Mouse (Mus musculus) MEL (cell line): ENCODE results near the gene Tpmt. TPM values are rescaled to one million over a fixed set of nuclear protein-coding genes. Genes with fewer than 3 reads are reported as not detected.

ENCODE experiments used
- DNase-seq: peaks from one replicate; pipeline ENCODE4 v3.0.0; 2011; ENCODE audit warnings: low read depth, low spot score
- H3K27ac ChIP-seq: 2 replicates; pipeline ENCODE4 v1.5.1; 2012; ENCODE audit warnings: low read depth, mild to moderate bottlenecking, control low read depth, low read length, moderate library complexity; ENCODE audit not compliant: control insufficient read depth
- H3K27me3 ChIP-seq, 2 experiments: fragments of 150-350 bp in 1 of 2; sonication (generic) in 1 of 2; 2 replicates each; pipeline ENCODE4 v1.6.1; 2012; ENCODE audit warnings: low read length in 2 of 2, mild to moderate bottlenecking in 2 of 2, improper control_type of control experiment in 1 of 2, moderate library complexity in 1 of 2; ENCODE audit not compliant: insufficient read depth in 2 of 2, control insufficient read depth in 1 of 2
- H3K36me3 ChIP-seq, 2 experiments: 2 replicates each; pipeline ENCODE4 v1.6.1; 2012 to 2014; ENCODE audit warnings: low read length in 2 of 2, improper control_type of control experiment in 1 of 2, inconsistent platforms in 1 of 2, mild to moderate bottlenecking in 1 of 2; ENCODE audit not compliant: insufficient read depth in 2 of 2, control insufficient read depth in 1 of 2
- H3K4me1 ChIP-seq, 2 experiments: fragments of 150-350 bp in 1 of 2; sonication (generic) in 1 of 2; 2 replicates each; pipeline ENCODE4 v1.6.1; 2012; ENCODE audit warnings: low read length in 2 of 2, improper control_type of control experiment in 1 of 2, mild to moderate bottlenecking in 1 of 2; ENCODE audit not compliant: insufficient read depth in 2 of 2, control insufficient read depth in 1 of 2
- H3K4me3 ChIP-seq, 2 experiments: fragments of 150-350 bp in 1 of 2; sonication (generic) in 1 of 2; 2 replicates each; pipeline ENCODE4 v1.5.1; 2012; ENCODE audit warnings: low read depth in 2 of 2, low read length in 2 of 2, mild to moderate bottlenecking in 2 of 2, moderate library complexity in 2 of 2, control low read depth in 1 of 2, improper control_type of control experiment in 1 of 2; ENCODE audit not compliant: control insufficient read depth in 1 of 2, insufficient read depth in 1 of 2
- H3K79me2 ChIP-seq: 2 replicates; pipeline ENCODE4 v1.6.1; 2012; ENCODE audit warnings: mild to moderate bottlenecking, low read length, moderate library complexity; ENCODE audit not compliant: control insufficient read depth, poor library complexity, insufficient read depth
- H3K9ac ChIP-seq: 2 replicates; pipeline ENCODE4 v1.6.1; 2012; ENCODE audit warnings: low read depth, mild to moderate bottlenecking, control low read depth, low read length, moderate library complexity; ENCODE audit not compliant: control insufficient read depth, poor library complexity, severe bottlenecking
- H3K9me3 ChIP-seq: fragments of 150-350 bp; sonication (generic); replicated peaks from 2 replicates; pipeline ENCODE4 v1.6.1; 2012; ENCODE audit warnings: mild to moderate bottlenecking, low read length, improper control_type of control experiment, moderate library complexity; ENCODE audit not compliant: insufficient read depth
- BHLHE40 ChIP-seq: IDR thresholded peaks from 2 replicates; pipeline ENCODE4 v1.6.1; 2012; ENCODE audit warnings: low read depth, mild to moderate bottlenecking, inconsistent platforms, low read length, improper control_type of control experiment, borderline replicate concordance
- CTCF ChIP-seq, 3 experiments: IDR thresholded peaks in 2 of 3; conservative IDR thresholded peaks in 1 of 3; 2 replicates each; pipeline ENCODE4 v1.5.1; 2011 to 2012; ENCODE audit warnings: low read length in 3 of 3, low read depth in 2 of 3, mild to moderate bottlenecking in 2 of 3, improper control_type of control experiment in 1 of 3, inconsistent platforms in 1 of 3, mixed read lengths in 1 of 3, moderate library complexity in 1 of 3; ENCODE audit not compliant: control insufficient read depth in 1 of 3, insufficient read depth in 1 of 3, poor library complexity in 1 of 3, severe bottlenecking in 1 of 3
- ETS1 ChIP-seq: IDR thresholded peaks from 2 replicates; pipeline ENCODE4 v1.6.1; 2012; ENCODE audit warnings: low read depth, mild to moderate bottlenecking, inconsistent platforms, low read length, improper control_type of control experiment, moderate library complexity
- HCFC1 ChIP-seq: IDR thresholded peaks from 2 replicates; pipeline ENCODE4 v1.6.1; 2012; ENCODE audit warnings: low read depth, mild to moderate bottlenecking, inconsistent platforms, low read length, improper control_type of control experiment, moderate library complexity
- MAX ChIP-seq: IDR thresholded peaks from 2 replicates; pipeline ENCODE4 v1.6.1; 2011; ENCODE audit warnings: low read length, improper control_type of control experiment
- MEF2A ChIP-seq: IDR thresholded peaks from 2 replicates; pipeline ENCODE4 v1.6.1; 2014; ENCODE audit warnings: low read depth, mild to moderate bottlenecking, inconsistent platforms, low read length, improper control_type of control experiment; ENCODE audit not compliant: poor library complexity, insufficient replicate concordance, severe bottlenecking; ENCODE audit errors: extremely low read depth
- MXI1 ChIP-seq: IDR thresholded peaks from 2 replicates; pipeline ENCODE4 v1.6.1; 2011; ENCODE audit warnings: mild to moderate bottlenecking, low read depth, low read length, improper control_type of control experiment
- MYC ChIP-seq: IDR thresholded peaks from 2 replicates; pipeline ENCODE4 v1.6.1; 2011; ENCODE audit warnings: low read depth, mild to moderate bottlenecking, low read length, improper control_type of control experiment, moderate library complexity
- NELFE ChIP-seq: IDR thresholded peaks from 2 replicates; pipeline ENCODE4 v1.6.1; 2011; ENCODE audit warnings: low read depth, low read length, improper control_type of control experiment
- NRF1 ChIP-seq: IDR thresholded peaks from 2 replicates; pipeline ENCODE4 v1.6.1; 2014; ENCODE audit warnings: low read depth, mild to moderate bottlenecking, inconsistent platforms, low read length, improper control_type of control experiment, moderate library complexity; ENCODE audit not compliant: poor library complexity, insufficient read depth, severe bottlenecking
- POLR2AphosphoS2 ChIP-seq: IDR thresholded peaks from 2 replicates; pipeline ENCODE4 v1.6.1; 2011; ENCODE audit warnings: low read length, improper control_type of control experiment
- POLR2AphosphoS5 ChIP-seq: IDR thresholded peaks from 2 replicates; pipeline ENCODE4 v1.6.1; 2012; ENCODE audit warnings: low read depth, borderline replicate concordance, mild to moderate bottlenecking, inconsistent platforms, low read length, moderate library complexity, mixed read lengths
- RAD21 ChIP-seq: IDR thresholded peaks from 2 replicates; pipeline ENCODE4 v1.6.1; 2011; ENCODE audit warnings: mild to moderate bottlenecking, low read depth, low read length, improper control_type of control experiment
- RCOR1 ChIP-seq: IDR thresholded peaks from 2 replicates; pipeline ENCODE4 v1.6.1; 2012; ENCODE audit warnings: low read depth, mild to moderate bottlenecking, inconsistent platforms, low read length, improper control_type of control experiment
- SMC3 ChIP-seq: IDR thresholded peaks from 2 replicates; pipeline ENCODE4 v1.6.1; 2011; ENCODE audit warnings: low read depth, low read length, improper control_type of control experiment
- TAL1 ChIP-seq: IDR thresholded peaks from 2 replicates; pipeline ENCODE4 v1.6.1; 2012; ENCODE audit warnings: mild to moderate bottlenecking, inconsistent platforms, low read length, moderate library complexity, mixed read lengths
- UBTF ChIP-seq: IDR thresholded peaks from 2 replicates; pipeline ENCODE4 v1.6.1; 2012; ENCODE audit warnings: low read depth, mild to moderate bottlenecking, inconsistent platforms, low read length, improper control_type of control experiment, moderate library complexity, borderline replicate concordance; ENCODE audit not compliant: insufficient read depth
- USF1 ChIP-seq: IDR thresholded peaks from 2 replicates; pipeline ENCODE4 v1.6.1; 2014; ENCODE audit warnings: low read depth, mild to moderate bottlenecking, inconsistent platforms, low read length, improper control_type of control experiment, moderate library complexity
- ZC3H11A ChIP-seq: IDR thresholded peaks from 2 replicates; pipeline ENCODE4 v1.6.1; 2012; ENCODE audit warnings: low read depth, mild to moderate bottlenecking, inconsistent platforms, low read length, improper control_type of control experiment
- ZKSCAN1 ChIP-seq: IDR thresholded peaks from 2 replicates; pipeline ENCODE4 v1.6.1; 2012; ENCODE audit warnings: low read depth, mild to moderate bottlenecking, inconsistent platforms, low read length, improper control_type of control experiment, moderate library complexity
- ZMIZ1 ChIP-seq: IDR thresholded peaks from 2 replicates; pipeline ENCODE4 v1.6.1; 2012; ENCODE audit warnings: low read depth, mild to moderate bottlenecking, inconsistent platforms, low read length, improper control_type of control experiment, moderate library complexity
- ZNF384 ChIP-seq: IDR thresholded peaks from 2 replicates; pipeline ENCODE4 v1.6.1; 2012; ENCODE audit warnings: low read depth, mild to moderate bottlenecking, inconsistent platforms, low read length, improper control_type of control experiment
- polyA plus RNA-seq, 2 experiments: library from polyadenylated mRNA; stranded (reverse) in 1 of 2; unstranded in 1 of 2; fragments of >175 nt in 1 of 2; fragments of >200 nt in 1 of 2; gene quantifications; 2 replicates each; pipeline versions ENCODE4 v1.2.1 to v1.2.4; 2012; ENCODE audit warnings: low replicate concordance in 2 of 2, low read depth in 1 of 2; ENCODE audit not compliant: insufficient read length in 2 of 2, insufficient read depth in 1 of 2, missing spikeins in 1 of 2
- total RNA-seq: library from RNA; depleted of rRNA; stranded (reverse); fragments of 300-350 nt; gene quantifications from 2 replicates; pipeline ENCODE4 v1.2.3, GENCODE M21; 2012

The Tpmt gene
- total and polyA plus RNA-seq, 3 experiments: 2.5 to 3.9 TPM; not detected in 1

DNA sequence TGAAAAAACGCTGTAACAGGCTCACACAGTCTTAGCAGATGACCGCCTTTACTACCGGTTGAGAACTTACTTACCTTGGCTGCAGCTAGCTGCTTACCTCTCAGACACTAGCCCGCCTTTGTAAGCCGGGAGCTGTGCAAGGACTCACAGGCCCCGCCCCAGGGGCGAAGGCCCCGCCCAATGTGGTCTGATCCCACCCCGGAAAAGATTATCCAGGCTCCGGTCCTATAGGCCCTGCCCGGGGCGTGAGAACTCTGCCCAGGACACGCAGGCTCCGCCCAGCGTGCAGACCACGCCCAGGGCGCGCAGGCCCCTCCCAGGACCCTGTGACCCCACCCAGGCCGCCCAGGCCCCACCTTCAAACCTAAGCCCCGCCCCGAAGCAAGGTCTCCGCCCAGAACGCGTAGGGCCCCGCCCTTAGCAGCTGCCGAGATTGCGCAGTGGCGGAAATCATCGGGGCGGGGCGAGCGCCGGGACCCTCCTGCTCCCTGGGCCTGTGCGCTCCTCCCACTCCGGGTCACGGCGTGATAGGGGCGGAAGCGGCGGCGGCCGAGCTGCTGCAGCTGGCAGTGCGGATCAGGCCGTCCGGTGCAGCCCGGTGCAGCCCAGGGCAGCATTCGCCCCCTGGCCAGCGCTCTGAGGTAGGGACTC, 1.4 kb downstream of the Tpmt start, which contains the start of gene Kdm1b (continued):
- TF ChIP-seq CTCF (IDR thresholded peaks at IDR 0.05 in 2 of 3, conservative IDR thresholded peaks at IDR 0.05 in 1 of 3; ENCODE audit: control insufficient read depth in 1 of 3, insufficient read depth in 1 of 3, low read depth in 2 of 3, low read length in 3 of 3, poor library complexity in 1 of 3, severe bottlenecking in 1 of 3) (no peak), USF1 (no peak), ZKSCAN1 (no peak), POLR2AphosphoS5 (no peak), UBTF (no peak; the same call in 1 of the 2 replicates), RCOR1 (no peak), MEF2A (no peak), MAX (no peak), BHLHE40 (no peak), MXI1 (peak; percentile 21; the same call in 1 of the 2 replicates), ETS1 (0 out of 2 replicates have a peak, but pooled peaks have one; percentile 14), HCFC1 (peak; percentile 56; the same call in 1 of the 2 replicates), ZMIZ1 (peak; percentile 83), MYC (no peak), NELFE (peak; percentile 63), NRF1 (peak; percentile 94), SMC3 (no peak)

DNA sequence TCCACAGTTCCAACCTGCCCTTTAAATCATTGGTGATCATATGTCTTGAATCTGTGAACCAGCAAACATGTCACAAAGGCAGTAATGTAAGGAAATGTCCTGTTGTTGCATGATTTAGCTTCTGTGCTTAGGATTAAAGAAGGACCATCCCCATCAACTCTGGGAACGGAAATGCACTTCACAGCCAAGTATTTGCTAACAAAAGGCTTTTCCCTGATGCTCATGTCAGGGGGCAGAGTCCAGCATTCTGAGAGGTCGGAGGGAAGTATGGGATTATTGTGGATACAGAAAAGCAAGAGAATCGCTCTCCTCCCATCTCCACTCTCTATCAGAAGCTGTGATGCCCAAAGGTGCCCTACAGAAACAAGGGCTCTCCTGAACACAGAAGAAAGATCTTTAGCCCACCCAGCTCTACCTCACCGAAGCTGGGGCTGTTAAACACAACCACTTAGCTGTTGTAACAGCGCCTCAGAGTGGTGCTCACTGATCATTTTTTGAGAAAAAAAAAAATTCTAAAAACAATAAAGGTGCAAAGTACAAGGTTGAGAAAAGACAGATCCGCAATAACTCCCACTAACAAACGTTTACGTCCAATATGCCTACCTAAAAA, 2.4 kb downstream of the Tpmt start:
- no peaks in the 10 kb centered on the region for H3K27me3 ChIP-seq
- H3K4me3 ChIP-seq: peak overlapping the region; percentile 89 to 92
- H3K79me2 ChIP-seq: peaks cover 3% of the 10 kb centered on the region
- H3K36me3 ChIP-seq: no peaks in the 10 kb centered on the region
- H3K9me3 ChIP-seq: no peaks in the 10 kb centered on the region
- TF ChIP-seq NELFE (no peak), SMC3 (peak; percentile 53), RAD21 (peak; percentile 59), CTCF (IDR thresholded peaks at IDR 0.05 in 2 of 3, conservative IDR thresholded peaks at IDR 0.05 in 1 of 3; ENCODE audit: control insufficient read depth in 1 of 3, insufficient read depth in 1 of 3, low read depth in 2 of 3, low read length in 3 of 3, poor library complexity in 1 of 3, severe bottlenecking in 1 of 3) (peak in 2 of 3 experiments; percentile 27 to 56; a peak in 4 of 6 replicates), ZKSCAN1 (no peak), ZC3H11A (peak; percentile 30; the same call in 1 of the 2 replicates), ZNF384 (peak; percentile 84), POLR2AphosphoS2 (no peak), TAL1 (no peak)
- peak overlapping the region; percentile 74 for H3K9ac ChIP-seq
- no peak overlapping the region for H3K27ac ChIP-seq
- peaks cover 0 to 5% of the 10 kb centered on the region in 2 experiments; a peak in 2 of 4 replicates for H3K4me1 ChIP-seq
- DNase-seq: peak; percentile 59
